Mouse (Mus musculus) ZHBTc4 (cell line): ENCODE measurements around the gene Gm26938.
A peak's percentile ranks its signal among the peaks of the same experiment; 100 is the strongest.

Experiments
- DNase-seq: peaks from one replicate; pipeline ENCODE4 v3.0.0-alpha.2; 2011; ENCODE audit warnings: low read depth, low spot score

The Gm26938 gene

DNA sequence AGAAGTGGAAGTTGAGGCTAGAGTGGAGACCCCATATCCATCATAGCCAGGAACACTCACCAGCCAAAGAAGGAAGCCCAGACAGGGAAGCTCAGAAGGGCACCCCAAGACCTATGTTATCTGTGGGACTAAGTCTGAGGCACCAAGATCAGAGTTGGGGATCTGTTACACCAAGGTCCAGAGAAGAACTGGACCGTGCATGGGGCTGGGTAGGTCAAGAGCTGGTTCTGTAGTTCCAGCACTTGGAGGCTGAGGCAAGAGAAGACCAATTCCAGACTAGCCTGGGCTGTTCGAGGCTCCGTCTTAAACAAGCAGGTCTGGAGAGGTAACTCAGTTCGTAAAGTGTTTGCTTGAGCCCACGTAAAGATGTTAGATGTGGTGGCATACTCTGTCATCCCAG, 32.1 kb downstream of the Gm26938 start:
- no peak for DNase-seq

DNA sequence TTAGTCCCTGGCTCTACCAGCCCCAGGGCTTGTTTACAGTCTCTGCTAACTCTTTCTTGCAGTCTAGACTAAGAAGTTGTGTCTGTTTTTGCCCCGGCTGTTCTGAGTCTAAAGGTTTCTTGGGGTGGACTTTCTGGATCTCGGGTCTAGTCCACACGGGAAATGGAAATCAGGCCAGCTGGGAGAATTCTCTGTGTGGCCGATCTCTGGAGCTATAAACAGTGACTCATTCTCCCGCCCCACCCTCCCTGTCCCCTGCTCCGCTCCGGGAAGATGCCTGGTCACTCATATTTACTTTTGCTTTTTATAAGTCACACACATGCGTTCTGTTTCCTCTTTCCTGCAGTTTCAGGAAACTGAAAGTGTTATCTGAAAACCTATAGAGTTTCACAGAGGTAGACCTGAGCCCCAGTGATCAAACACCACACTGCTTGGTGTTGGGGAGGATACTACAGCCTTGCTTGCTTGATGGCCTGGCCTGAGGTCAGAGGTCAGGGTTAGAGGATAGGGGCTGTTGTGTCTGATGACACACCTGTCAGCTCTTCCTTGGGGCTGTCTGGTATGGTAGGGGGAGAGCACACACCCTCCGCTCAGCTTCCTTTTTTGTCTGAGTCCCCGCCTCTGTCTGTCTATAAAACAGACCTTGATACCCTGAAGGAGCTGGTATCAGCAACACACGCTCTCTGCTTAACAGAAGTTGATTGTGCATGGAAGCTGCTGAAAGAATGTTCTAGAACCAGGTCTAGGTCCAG, 32.7 kb downstream of the Gm26938 start:
- no peak for DNase-seq

DNA sequence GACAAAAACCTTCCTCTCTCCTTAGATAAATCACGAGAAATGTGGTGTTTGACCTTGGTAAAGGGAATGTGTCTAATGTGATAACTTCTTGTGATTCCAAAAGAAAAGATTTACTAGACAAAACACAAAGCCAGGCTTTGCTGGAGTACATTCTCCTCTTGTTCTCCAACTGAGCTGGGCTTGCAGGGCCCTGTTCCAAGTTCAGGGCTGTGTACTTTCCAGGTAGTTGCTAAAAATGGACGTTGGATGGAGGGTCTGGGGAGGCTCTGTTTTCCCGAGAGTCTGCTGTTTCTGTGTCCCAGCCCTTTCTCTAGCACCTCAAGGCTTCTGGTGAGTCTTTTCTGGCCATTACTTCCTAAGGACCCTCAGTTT, 33.3 kb downstream of the Gm26938 start:
- DNase-seq = no peak

- DNase-seq = no peak
Observed at GRCm38 (mm10) chr5:139792159-139792775, 33.9 kb downstream of the Gm26938 start.

DNA sequence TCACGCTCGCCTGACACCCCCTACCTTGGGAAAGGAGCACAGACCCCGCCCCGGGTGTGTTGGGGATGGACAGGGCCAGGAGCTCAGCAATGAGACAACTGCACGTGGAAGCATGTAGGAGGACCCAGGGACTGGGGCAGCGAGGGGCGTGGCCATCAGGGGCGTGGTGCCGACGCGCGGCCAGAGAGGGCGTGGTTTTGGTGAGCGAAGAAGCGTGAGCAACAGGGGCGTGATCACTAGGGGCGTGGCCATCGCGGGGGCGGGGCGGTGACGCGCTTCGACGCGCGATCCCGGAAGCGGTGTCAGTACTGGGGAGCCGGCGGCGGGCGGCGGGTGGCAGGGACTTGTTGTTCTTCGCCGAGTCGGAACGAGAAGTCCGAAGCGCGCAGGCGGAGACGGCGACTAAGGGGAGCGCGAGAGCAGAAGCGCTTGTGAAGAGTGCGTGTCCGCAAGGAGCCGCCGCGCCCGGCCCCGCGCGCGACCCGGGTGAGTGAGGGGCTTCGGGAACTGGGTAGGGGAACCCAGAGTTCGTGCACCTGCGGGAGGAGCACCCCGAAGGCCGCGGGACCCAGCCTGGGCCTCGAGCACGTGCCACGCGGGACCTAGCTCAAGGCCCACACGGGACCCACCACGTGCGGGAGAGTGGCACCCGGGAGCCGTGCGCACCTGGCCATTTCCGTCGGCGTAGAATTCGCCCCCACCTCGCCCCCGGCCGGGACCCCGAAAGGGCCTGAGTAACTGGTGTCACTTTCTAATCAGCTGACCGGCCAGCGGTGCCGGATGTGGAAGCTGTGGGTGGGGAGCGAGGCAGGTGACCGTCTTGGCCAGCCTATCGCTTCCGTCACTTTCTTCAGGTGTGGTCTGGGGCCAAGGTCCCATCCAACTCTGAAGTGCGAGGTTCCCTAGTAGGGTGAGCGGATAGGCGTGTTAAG, 34.7 kb downstream of the Gm26938 start, which contains the start of gene Mafk:
Gene Mafk, plus strand, starts transcription at position 287 of the 932 bp plus-strand sequence.
- peak; percentile 96 for DNase-seq

- no peak for DNase-seq
Observed at GRCm38 (mm10) chr5:139789466-139789865, 36.7 kb downstream of the Gm26938 start.

GRCm38 (mm10) chr5:139781406-139781805, 44.8 kb downstream of the Gm26938 start:
- no peak for DNase-seq

DNA sequence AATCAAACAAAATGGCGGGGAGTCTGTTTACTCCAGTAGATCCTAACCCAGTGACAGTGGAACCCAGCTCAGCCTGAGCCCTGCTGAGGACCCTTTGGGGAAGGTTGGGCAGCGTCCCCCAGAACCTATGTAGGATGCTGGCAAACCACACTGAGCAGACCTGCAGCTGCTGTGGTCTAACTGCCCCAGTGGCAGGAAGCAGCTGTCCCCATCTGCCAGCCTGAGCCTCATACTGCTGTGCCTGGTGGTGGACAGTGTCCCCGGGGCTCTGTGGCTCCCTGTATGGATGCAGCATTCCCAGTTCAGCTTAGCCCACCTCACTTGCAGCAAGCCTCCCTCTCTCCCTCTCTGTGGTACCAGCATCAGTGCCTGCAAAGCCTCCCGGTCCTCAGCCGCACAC, 49.2 kb downstream of the Gm26938 start:
- DNase-seq = no peak

DNA sequence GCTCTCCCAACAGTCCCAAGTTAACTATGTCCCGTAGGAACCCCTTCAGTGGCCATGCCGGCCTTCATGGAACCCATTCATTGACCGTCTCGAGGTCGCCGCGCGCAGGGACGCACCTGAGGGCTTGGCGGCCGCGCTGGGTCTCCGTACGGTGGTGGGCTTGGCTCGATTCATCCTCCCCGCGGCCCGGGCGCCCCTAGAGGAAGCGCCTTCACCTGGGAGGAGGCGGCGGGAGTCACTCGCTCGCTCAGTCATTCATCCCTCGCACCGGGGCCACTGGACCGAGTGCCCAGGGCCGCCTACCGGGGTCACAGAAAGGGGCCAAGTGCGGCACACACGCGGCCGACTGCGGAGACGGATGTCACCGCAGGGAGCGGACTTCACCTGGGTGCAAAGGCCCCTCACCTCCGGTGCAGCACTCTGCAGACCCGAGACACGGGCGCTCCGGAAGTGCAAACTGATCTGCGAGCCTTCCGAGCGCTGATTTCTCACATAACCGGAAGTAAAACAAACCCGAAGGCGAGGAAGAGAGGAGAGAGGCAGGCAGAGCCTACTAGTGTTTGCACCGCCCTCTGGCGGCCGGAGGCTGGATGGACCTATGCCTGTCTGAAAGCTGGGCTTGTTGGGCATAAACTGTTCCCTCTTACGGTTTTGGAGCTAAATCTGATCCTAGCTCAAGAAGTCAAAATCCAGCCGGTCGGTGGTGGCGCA, 50.8 kb downstream of the Gm26938 start, which contains the start of gene Ints1:
Gene Ints1, minus strand, starts transcription at position 459 of the 711 bp plus-strand sequence.
- DNase-seq = peak; percentile 98

- DNase-seq = no peak
Observed at GRCm38 (mm10) chr5:139768216-139768615, 58.0 kb downstream of the Gm26938 start.

DNA sequence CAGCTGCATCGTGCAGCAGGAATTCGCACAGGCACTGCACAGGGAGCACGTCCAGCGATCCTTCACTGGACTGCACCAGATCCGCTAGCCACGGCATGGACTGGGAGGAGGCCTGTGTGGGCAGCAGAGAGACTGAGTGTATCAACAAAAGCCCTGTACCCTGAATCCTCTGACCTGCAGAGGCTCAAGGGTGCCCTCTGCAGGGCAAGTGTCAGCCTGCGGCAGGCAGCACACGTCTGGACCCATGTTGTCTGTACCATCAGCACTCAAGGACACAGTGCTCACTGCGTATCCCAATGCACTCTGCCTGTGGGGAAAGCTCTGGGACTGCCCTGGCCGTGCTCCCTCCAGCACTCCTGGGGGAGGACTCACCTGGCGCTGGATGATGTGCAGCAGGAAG, 61.9 kb downstream of the Gm26938 start:
- DNase-seq = peak; percentile 74

- peak; percentile 40 for DNase-seq
Observed at GRCm38 (mm10) chr5:139758096-139758495, 68.1 kb downstream of the Gm26938 start.
